Mouse (Mus musculus): Measurements from ENCODE around the gene Robo2.
"Not testable (repeated sequence)": the region's sequence is repeated elsewhere in the genome, so short reads cannot be mapped to it uniquely, and the experiment has no call there.

The Robo2 gene

DNA sequence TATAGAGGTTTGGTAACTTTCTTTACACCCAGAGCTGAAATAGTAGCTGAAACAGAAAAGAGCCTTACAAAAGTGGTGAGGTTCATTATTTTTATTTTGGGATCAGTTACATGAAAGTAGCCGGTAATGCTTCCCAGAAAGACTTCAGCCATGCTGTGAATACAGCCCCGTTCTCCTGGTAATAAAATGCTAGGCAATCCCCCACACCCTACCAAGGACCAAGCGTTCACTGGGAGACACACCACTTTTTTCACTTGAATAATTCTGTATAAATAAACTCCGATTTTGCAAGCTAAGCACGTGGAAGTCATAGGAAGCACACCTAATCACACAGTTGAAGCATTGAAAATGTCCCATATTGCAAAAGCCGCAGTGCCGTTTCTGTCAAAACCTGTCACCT is 341.0 kb downstream of the Robo2 start:
- DNase-seq (ENCODE audit: low read depth, low spot score), result no peak

DNA sequence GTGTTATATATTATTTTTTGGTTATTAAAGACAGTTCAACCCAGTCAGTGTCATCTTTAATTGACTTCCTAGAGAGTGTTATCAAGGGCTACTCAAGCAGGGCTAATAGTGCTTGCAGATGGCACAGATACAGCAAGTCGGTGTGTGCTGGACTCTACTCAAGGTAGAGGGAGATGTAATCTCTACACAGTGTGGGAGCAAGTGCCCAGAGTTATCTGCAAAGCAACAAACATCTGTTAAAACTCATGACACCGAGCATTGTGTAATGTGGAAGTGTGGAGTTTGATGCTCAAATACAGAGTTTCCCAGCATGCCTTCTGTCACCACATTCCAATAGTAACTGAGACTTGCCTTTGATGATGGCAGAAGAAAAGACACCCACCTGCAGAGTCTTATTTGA is 345.7 kb downstream of the Robo2 start:
- DNase-seq (ENCODE audit: low read depth, low spot score), result no peak

DNA sequence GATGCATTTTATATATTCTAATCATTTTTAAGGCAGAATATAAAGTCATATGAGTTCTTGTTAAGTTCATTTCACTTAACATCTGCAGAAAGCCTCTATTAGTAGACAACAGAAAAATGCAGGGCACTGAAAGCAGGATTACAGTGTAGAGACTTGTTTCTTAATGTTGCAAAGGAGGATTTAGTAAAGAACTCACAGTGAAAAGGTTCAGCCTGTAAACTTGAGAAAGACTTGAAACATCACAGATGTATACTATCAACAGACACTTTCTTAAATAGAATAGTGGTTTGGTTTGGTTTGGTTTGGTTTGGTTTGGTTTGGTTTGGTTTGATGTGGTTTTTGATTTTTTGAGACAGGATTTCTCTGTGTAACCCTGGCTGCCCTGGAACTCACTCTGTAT is 349.7 kb downstream of the Robo2 start:
- DNase-seq (ENCODE audit: low read depth, low spot score), result no peak

DNA sequence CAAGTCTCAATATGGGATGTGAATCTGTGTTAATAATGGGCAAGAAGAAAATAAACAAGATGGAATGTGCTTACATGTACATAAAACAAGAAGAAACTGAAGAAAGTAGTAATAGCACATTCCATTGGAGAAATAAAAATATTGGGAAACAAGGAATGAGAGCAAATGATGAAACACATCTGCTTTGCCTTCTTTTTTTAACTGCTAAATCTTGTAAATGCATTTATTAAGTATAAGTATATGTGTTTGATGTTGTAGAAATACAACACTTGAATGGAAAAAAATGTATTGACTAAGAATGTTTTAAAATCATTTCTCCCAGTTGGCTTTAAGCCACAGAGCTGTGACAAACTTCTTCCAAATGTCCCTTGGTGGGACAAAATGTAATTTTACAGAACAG is 350.1 kb downstream of the Robo2 start:
- DNase-seq (ENCODE audit: low read depth, low spot score), result no peak

DNA sequence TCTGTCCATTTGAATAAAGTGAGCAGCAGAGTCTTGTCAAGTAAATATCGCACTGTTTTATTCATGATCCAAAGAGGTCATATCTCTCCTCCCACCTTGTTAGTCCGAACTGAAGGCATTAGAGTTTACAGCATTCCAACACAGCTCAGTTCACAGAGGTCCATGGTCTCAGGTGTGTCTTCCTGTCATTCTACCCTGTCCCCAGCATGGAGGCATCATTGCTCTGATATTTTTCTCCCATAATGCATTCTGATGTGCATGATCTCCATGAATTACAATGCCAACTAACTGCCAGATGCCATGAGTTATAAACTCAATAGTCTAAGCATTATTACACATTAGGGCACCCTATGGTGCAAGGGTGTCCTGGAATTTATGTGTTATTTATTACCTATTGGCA is 354.7 kb downstream of the Robo2 start:
- DNase-seq (ENCODE audit: low read depth, low spot score), result no peak

DNA sequence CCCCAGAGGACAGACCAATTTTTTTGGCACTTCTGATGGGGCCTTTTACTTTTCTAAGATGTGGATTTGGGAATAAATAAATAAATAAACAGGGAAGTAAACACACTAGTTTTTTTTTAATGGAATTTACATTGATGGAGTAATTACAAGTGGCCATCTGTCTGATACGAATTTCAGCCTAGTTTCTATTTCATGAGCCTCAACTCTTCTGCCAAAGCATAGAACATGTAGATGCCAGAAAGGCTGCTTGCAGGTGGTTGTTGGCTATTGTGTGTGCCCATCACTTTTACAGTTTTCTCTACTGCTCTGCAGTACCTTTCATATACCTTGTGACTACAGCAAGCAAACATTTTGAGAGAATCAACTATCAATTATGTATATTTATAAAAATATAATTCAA is 355.4 kb downstream of the Robo2 start:
- no peak for DNase-seq (ENCODE audit: low read depth, low spot score)

DNA sequence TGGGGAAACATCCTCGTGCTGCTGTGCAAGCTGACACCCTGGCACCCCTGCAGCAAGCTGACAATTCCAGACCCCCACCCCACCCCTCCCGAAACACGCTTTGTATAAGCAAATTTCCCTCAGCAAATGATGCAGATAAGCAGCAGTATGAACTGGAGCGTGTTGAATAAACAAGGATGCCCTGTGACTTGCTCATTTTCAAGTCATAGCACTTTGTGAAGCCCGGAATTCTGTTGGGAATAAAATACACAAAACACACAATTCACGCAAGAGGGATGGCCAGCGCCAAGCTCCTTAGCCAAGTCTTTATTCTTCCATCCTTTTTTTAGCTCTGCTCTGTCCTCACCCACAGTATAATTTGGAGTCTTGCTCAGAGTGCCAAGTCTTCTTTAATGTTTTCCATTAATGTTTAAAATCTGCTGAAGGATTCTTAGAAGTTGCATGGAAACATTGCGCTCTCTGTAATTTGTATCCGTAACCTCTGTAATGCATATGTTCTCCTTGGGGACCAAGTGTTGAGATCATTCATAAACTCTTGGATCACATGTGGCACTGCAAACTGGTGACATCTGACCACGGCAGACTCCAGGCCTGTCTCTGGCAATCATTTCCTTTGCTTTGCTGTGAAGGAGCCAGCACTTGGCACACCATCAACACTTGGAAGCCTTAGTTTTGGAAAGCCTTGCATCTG is 356.4 kb downstream of the Robo2 start:
- DNase-seq (ENCODE audit: low read depth, low spot score), result peak; percentile 18

DNA sequence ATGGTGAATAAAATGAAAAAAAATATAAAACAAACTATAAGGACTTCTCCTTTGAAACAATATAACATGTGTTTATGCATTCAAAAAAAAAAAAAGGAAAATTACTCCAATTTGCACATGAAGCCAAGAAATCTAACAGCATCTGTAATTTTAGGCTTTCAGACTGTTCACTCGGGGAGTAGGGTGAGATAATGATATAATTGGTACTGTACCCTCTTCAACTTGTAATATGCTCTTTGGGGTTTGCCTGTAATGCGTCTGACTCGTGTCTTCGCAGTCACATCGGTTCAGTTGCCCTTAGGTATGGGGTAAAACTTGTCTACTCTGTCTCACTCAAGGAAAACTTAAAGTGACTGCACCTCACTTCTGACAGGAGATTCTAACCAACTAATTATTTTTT is 362.2 kb downstream of the Robo2 start:
- DNase-seq (ENCODE audit: low read depth, low spot score), result no peak

DNA sequence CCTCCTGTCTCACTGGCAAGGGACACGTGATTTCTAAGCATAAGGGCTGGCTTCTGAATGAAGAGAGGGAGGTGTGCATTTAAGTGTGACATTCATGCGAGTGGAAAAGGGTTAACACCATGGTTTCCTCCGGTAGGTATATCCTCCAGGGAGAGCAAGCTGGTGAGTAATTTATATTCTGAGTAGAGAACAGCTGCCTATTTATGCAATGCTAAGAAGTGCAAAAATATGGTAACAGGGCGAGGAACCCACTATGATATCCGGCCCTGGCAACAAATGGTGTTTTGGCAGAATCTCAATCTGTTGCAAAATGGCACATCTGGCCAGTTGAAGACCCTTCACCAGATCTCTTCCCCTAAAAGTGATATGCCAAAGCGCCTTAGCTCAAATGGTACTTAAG is 362.6 kb downstream of the Robo2 start:
- DNase-seq (ENCODE audit: low read depth, low spot score), result no peak

DNA sequence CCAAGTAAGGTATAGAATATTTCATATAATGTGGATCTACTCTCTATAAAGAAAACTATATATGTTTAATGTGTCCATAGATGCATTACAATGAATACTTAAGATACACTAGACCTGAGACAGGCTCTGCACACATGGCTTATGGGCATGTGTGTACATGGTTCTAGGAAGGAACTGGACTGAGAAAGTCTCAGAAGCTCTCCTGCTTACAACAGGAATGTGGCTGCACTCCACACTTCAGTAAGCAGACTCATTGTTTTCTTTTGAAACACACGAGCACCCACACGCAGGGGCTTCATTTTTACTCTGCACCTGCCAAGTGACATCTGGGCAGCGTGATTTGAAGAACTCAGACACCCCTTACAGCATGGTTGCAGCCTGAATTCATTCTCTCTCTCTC is 364.4 kb downstream of the Robo2 start:
- no peak for DNase-seq (ENCODE audit: low read depth, low spot score)

DNA sequence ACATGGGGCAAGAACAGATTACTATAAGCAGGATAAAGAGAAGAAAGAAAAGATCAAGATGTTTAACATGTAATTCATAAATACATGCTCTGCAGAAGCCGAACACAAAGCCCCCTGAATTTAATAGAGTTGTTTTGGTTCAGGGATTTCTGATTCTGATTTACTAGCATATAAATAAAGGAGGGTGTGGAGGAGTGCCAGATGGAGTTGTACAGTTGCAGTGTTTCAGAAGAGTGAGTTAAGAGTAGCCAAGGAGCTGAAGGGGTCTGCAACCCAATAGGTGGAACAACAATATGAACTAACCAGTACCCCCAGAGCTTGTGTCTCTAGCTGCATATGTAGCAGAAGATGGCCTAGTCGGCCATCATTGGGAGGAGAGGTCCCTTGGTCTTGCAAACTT is 370.8 kb downstream of the Robo2 start:
- not testable (repeated sequence) for DNase-seq (ENCODE audit: low read depth, low spot score)

DNA sequence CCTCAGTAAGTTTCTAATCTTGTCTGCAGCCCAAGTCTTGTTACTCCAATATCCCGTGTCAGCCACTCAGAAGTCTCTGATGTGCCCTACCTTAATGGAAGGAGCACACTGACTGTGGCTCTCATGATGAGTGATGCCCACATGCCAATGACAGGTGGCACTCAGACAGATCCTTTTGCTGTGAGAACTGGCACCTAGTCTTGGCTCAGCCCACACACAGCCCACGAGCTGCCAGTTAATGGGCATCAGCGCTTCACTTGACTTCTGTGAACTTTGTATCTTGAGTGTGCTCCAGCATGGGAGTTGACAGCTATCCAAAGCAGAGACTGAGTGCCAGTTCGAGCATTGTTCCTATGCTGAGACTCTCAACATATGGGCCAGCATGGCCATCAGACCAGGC is 383.8 kb downstream of the Robo2 start:
- DNase-seq (ENCODE audit: low read depth, low spot score), result no peak

DNA sequence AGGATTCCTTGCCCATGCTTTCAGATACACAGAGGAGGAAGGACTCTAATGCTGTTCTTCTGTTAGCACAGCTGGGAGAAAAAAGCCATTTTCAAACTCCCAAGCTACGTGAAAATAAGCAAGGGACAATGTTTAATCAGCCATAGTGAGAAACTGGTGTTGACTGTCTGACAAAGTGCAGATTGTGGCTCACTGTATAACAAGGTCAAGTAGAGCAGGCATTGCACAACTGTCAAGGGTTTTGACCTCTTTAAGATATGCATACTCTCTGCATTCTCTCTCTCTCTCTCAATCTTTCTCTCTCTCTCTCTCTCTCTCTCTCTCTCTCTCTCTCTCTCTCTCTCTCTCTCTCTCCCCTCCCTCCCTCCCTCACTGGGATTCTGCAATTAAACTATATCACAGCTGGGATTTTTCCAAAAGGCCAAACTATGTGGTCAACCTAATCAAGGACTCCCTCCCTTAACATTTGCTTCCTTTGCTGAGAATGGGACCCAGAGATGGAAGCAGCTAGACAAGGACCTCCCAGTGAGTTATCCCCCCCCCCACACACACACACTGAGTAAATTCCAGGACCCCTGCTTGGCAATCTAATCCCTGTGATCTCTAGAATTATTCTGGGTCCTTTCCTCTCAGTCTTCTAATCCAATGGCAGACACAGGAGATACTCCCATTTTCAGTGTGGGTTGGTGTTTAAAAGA is 389.2 kb downstream of the Robo2 start:
- no peak for DNase-seq (ENCODE audit: low read depth, low spot score)

DNA sequence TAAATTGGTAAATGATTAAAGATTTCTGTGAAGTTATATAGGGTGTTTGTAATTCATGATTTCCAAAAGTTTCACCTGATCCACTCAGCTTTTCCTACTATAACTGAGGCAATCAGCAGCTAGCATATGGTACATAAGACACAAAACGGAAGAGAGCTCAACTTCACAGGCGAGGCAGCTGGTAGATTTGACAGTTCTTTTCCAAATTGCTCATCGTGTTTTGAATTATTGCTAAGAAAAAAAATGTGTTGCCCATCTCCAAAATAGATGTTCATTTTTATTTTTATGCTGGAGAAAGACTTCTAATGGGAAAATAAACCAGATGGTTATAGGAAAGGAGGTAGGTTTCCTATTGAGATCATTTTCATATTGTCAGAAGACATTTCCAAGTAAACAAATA is 405.9 kb downstream of the Robo2 start:
- no peak for DNase-seq (ENCODE audit: low read depth, low spot score)

DNA sequence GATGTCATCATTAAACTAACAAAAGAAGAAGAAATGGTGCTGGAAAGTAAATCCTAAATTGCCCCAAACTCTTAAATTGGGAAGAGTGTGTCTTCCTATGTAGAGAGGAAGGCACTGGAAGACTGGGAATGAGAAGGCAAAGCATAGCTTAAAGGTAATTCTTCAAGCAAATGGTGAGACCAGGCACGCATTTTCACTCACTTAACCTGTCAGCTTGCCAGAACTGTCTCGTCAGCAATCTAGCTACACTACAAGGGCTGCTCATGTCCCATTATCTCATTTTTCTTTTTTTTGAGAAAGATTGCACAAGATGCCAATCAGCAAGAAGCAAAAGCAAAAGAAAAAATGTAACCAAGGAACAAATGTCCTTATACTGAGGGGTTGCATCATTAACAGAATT is 410.3 kb downstream of the Robo2 start:
- no peak for DNase-seq (ENCODE audit: low read depth, low spot score)

DNA sequence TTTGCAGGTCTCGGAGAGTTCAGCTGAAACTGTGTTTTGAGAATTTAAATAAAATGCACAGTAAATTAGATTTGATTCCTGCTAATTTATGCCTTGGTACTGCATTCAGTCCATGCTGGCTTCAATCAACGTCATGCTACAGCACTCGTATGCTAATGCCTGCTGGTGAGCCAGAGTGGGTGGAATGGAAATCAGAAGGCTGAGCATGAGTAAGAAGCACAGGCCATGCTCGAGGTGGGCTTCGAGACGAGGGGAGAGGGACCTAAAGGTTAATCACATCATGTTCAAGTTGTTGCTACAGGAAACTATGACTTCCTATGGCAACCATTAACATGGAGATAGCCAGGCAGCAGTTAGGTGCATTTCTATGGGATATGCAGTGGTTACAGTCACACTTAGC is 420.4 kb downstream of the Robo2 start:
- no peak for DNase-seq (ENCODE audit: low read depth, low spot score)

DNA sequence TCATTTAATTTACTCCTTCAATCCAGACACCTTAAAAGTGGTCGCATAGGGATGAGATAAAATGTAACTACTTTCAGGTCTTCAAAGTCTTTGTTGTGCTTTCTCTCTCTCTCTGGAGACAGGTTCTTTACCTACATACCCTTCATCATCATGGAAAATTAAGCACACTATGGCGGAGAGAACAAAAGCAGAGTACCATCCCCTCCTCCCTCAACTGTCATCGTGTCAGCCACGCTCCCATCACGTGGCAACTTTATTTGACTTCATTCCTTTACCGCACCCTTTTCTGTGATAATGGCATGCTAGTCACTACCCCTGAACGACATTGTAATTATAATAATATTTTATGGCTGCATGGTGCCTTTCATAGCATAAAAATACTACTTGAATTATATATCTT is 442.1 kb downstream of the Robo2 start:
- DNase-seq (ENCODE audit: low read depth, low spot score), result no peak

DNA sequence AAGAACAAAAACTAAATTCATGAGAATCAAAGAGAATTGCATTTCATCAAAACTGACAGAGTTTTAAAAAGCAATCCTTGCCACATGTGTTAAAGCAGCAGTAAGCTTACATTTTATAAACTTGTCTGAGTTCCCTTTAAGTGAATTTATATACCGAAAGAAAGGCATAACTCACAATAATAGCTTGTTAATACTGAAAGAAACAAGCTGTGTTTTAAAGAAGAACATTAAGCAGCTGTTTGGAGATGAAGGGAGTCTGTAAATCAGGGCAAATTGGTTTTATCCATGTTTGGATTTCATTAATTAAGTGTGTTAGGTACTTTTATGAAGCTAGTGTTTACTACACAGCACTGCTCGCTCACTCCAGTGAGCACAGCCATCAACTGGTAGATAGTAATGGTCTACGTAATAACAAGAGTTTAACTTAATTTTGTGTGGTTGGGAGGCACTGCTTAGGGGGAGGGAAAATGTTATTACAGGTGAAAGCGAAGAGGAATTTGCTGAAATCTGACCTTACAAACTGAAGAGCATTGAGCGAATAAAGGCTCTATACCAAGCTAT is 447.2 kb downstream of the Robo2 start:
- DNase-seq (ENCODE audit: low read depth, low spot score), result no peak

DNA sequence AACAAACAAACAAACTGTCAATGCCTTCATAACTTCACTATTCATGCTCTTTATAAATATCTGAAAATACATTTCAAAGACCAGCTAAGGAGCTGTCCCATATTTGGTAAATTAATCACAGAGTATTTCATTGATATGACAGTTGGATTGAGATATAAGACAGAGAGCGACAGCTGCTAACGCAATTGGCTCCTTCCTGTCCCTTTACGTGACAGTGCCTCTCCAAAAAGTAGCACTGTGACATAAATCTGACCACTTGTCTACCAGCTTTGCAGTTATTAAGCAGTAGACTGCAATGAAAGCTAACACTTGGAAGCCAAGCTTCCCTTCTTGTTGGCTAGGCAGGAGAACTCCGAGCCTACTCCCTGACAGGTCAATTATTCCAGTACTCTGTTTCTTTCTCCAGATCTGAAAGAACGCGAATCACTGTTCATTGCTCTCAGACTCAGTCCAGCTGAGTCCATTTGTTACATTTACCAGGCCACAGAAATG is 452.1 kb downstream of the Robo2 start:
- DNase-seq (ENCODE audit: low read depth, low spot score), result no peak

DNA sequence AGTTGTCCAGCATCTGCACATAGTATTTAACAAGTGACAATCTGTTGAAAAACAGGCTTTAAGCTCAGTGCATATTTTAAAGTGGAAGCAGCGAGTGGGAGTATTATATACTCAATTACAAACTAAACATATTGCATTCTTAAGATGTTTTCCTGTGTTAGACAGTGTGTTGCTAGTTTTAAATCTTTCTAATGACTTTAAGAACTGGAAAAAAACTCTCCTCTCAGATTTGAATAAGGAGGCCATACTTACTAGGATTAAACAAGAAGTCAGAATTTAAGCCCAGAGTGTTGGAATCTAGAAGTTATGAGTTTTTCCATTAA is 453.1 kb downstream of the Robo2 start:
- no peak for DNase-seq (ENCODE audit: low read depth, low spot score)

DNA sequence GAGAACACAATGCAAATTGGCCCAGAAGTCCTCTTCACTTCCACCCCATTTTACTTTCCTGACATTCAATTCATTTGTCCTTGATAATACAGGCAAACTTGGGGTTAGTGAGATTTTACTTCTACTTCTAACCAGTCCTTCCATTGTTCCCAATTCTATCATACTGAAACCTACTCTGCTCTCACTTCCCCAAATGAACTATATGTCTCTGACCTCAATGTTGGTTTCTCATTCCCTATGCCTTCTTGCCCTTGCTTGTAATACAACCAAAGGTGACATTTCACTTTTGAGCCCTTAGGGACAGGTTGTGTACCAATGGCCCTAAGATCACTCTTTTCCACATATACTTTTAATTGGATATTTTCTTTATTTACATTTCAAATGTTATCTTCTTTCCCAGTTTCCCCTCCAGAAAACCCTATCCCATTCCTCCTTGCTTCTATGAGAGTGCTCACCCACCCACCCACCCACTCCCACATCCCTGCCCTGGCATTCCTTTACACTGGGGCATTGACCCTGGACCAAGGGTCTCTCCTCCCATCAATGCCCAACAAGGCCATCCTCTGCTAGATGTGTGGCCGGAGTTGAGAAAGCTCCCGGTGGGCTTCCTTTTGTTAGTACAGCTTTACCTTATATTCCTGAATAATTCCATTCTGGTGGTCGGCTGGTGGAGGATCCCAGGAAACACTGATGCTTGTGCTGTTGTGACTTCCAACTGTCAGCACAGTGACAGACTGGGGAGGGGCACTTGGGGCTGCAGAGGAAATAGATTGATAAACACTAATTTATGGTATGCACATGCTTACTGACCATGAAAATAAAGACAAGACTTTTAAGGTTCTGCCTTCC is 453.7 kb downstream of the Robo2 start:
- no peak for DNase-seq (ENCODE audit: low read depth, low spot score)

DNA sequence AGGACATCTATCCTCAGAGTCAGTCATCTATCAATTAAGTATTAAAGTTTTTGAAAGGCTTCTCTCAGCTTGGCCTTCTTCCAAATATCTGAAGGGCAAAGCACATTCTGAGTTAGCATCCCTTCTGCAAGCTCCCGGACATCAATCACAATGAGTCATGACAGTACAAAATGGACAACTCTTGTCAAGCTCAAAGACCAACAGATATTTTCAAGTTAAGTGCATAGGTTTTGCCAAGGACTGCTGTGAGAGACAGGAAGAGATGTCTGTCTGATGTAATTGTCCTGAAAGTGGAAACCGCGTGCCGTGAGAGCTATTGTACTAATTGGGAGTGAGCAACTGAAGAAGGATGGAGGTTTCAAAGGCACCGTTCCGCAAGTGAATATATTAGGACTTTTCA is 465.5 kb downstream of the Robo2 start:
- no peak for DNase-seq (ENCODE audit: low read depth, low spot score)

DNA sequence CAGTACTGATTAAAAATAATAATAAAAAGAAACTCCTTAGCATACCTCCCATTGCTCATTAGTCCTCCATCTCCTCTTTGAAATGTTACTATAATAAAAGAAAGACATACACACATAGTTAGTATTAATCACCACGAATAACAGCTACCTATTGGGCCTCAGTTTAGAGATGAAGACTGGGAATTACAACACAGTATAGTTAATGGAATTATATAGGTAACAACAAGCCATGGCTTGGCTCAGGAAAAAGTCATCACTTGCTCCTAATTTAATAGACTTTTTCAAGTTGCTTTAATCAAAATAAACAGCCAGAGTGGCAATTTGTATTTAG is 471.4 kb downstream of the Robo2 start:
- DNase-seq (ENCODE audit: low read depth, low spot score), result no peak

Measured in mesoderm, embryonic 11.5 days (tissue).